Mouse (Mus musculus) lung, embryonic 14.5 days (tissue): ENCODE data around the gene Calhm5. TPM values are rescaled to one million over a fixed set of nuclear protein-coding genes. Genes with fewer than 3 reads are reported as not detected.
A peak's percentile ranks its signal among the peaks of the same experiment; 100 is the strongest.

Experiments
- ATAC-seq: fragments of 200-750 bp; cut with Nextera tagmentation; 2 replicates; pipeline ENCODE4 v1.8.0; 2017; ENCODE audit warnings: mild to moderate bottlenecking, moderate TSS enrichment, moderate library complexity; ENCODE audit not compliant: insufficient read depth
- DNase-seq: peaks from one replicate; pipeline ENCODE4 v3.0.0-alpha.2; 2015
- H3K27ac ChIP-seq: fragments of 300-500 bp; sonication (generic); 2 replicates; pipeline ENCODE4 v1.5.1; 2014; ENCODE audit warnings: low read depth, mild to moderate bottlenecking, moderate library complexity
- H3K27me3 ChIP-seq: fragments of 300-500 bp; sonication (generic); 2 replicates; pipeline ENCODE4 v1.6.1; 2014; ENCODE audit warnings: low read length, control low read depth; ENCODE audit not compliant: insufficient read depth
- H3K36me3 ChIP-seq: fragments of 300-500 bp; sonication (generic); 2 replicates; pipeline ENCODE4 v1.6.1; 2014; ENCODE audit warnings: control low read depth; ENCODE audit not compliant: insufficient read depth
- H3K4me1 ChIP-seq: fragments of 300-500 bp; sonication (generic); 2 replicates; pipeline ENCODE4 v1.6.1; 2014; ENCODE audit warnings: antibody characterized with exemption, control low read depth; ENCODE audit not compliant: insufficient read depth
- H3K4me2 ChIP-seq: fragments of 300-500 bp; sonication (generic); 2 replicates; pipeline ENCODE4 v1.6.1; 2014; ENCODE audit warnings: mild to moderate bottlenecking
- H3K4me3 ChIP-seq: fragments of 300-500 bp; sonication (generic); 2 replicates; pipeline ENCODE4 v1.5.1; 2014; ENCODE audit warnings: low read depth, low read length
- H3K9ac ChIP-seq: fragments of 300-500 bp; sonication (generic); 2 replicates; pipeline ENCODE4 v1.6.1; 2014
- H3K9me3 ChIP-seq: fragments of 300-500 bp; sonication (generic); 2 replicates; pipeline ENCODE4 v1.6.1; 2016; ENCODE audit warnings: low read depth, low read length, control low read depth
- CTCF ChIP-seq: IDR thresholded peaks from 2 replicates; pipeline ENCODE4 v1.5.1; 2016; ENCODE audit warnings: antibody characterized with exemption, low read depth
- WGBS: fragments of 180-500 bp; shearing (Covaris S2); extraction: QIAGEN DNeasy Blood & Tissue Kit; methylation state at CpG from one replicate; pipeline ENCODE4 v1.1.7; 2014; 5-methylcytosine and 5-hydroxymethylcytosine counted together
- polyA plus RNA-seq: library from polyadenylated mRNA; unstranded; fragments of >200 nt; fragmentation: Nextera tagmentation; extraction: Ambion mirVana; gene quantifications from 2 replicates; pipeline ENCODE4 v1.2.1, GENCODE M21; 2014

The Calhm5 gene
- polyA plus RNA-seq, 1 experiment from 2014 or later = 0.96 TPM

- Histone ChIP-seq H3K4me2 (peak overlapping the region; percentile 57), H3K9me3 (no peaks in the 10 kb centered on the region), H3K4me3 (peak overlapping the region; percentile 21), H3K27ac (no peak overlapping the region; the same call in 1 of the 2 replicates), H3K4me1 (no peaks in the 10 kb centered on the region), H3K27me3 (no peaks in the 10 kb centered on the region), H3K36me3 (no peaks in the 10 kb centered on the region), H3K9ac (peak overlapping the region; percentile 2; the same call in 1 of the 2 replicates)
- TF ChIP-seq CTCF = no peak
- 54% methylated on average over 12 of the region's 12 CpGs for WGBS
- ATAC-seq (peak; percentile 39), DNase-seq (no peak)
Observed at GRCm38 (mm10) chr10:34095964-34096363, 355 bp downstream of the Calhm5 start.

GRCm38 (mm10) chr10:34095147-34095546, 1.2 kb downstream of the Calhm5 start:
- 82% methylated on average over 2 of the region's 2 CpGs for WGBS
- Histone ChIP-seq H3K4me3 (no peak overlapping the region), H3K9ac (no peak overlapping the region), H3K27ac (no peak overlapping the region), H3K27me3 (no peaks in the 10 kb centered on the region), H3K4me2 (no peak overlapping the region), H3K9me3 (no peaks in the 10 kb centered on the region), H3K4me1 (no peaks in the 10 kb centered on the region), H3K36me3 (no peaks in the 10 kb centered on the region)
- no peak for TF ChIP-seq CTCF
- no peak for DNase-seq
- no peak for ATAC-seq

GRCm38 (mm10) chr10:34091888-34092287, 4.4 kb downstream of the Calhm5 start:
- no peak for ATAC-seq

GRCm38 (mm10) chr10:34090481-34090880, 5.8 kb downstream of the Calhm5 start:
- no peak for TF ChIP-seq CTCF
- 88% methylated on average over 1 of the region's 1 CpGs for WGBS
- Histone ChIP-seq H3K9me3 (no peaks in the 10 kb centered on the region), H3K27me3 (no peaks in the 10 kb centered on the region), H3K4me2 (no peak overlapping the region), H3K4me1 (no peaks in the 10 kb centered on the region), H3K9ac (no peak overlapping the region), H3K27ac (no peak overlapping the region), H3K36me3 (no peaks in the 10 kb centered on the region), H3K4me3 (no peak overlapping the region)
- ATAC-seq (no peak), DNase-seq (peak; percentile 85)

More at GRCm38 (mm10) chr10:34091888-34092287, 4.4 kb downstream of the Calhm5 start:
- no peak for TF ChIP-seq CTCF
- H3K9ac ChIP-seq = no peak overlapping the region
- no peak for DNase-seq
- H3K9me3 ChIP-seq = no peaks in the 10 kb centered on the region
- H3K27me3 ChIP-seq = no peaks in the 10 kb centered on the region
- H3K4me3 ChIP-seq = no peak overlapping the region
- H3K4me2 ChIP-seq = no peak overlapping the region
- WGBS = 54% methylated on average over 5 of the region's 5 CpGs
- no peaks in the 10 kb centered on the region for H3K4me1 ChIP-seq
- H3K36me3 ChIP-seq = no peaks in the 10 kb centered on the region
- no peak overlapping the region for H3K27ac ChIP-seq

- no peaks in the 10 kb centered on the region for H3K36me3 ChIP-seq
- H3K4me1 ChIP-seq = no peaks in the 10 kb centered on the region
- H3K9ac ChIP-seq = no peak overlapping the region
- no peak for TF ChIP-seq CTCF
- no peaks in the 10 kb centered on the region for H3K27me3 ChIP-seq
- H3K9me3 ChIP-seq = no peaks in the 10 kb centered on the region
- no peak overlapping the region for H3K4me3 ChIP-seq
- ATAC-seq (no peak), DNase-seq (no peak)
- no peak overlapping the region for H3K27ac ChIP-seq
- 76% methylated on average over 3 of the region's 3 CpGs for whole genome bisulfite sequencing
- H3K4me2 ChIP-seq = no peak overlapping the region
Observed at GRCm38 (mm10) chr10:34089517-34089916, 6.8 kb downstream of the Calhm5 start.

- 67% methylated on average over 2 of the region's 2 CpGs for WGBS
- peak; percentile 57 for DNase-seq
Observed at GRCm38 (mm10) chr10:34088515-34088914, 7.8 kb downstream of the Calhm5 start.

GRCm38 (mm10) chr10:34086514-34086913, 9.8 kb downstream of the Calhm5 start:
- no peak overlapping the region for H3K4me2 ChIP-seq
- peak overlapping the region; percentile 24; the same call in 1 of the 2 replicates for H3K27ac ChIP-seq
- no peak overlapping the region for H3K9ac ChIP-seq
- TF ChIP-seq CTCF = no peak
- H3K36me3 ChIP-seq = no peaks in the 10 kb centered on the region
- DNase-seq (peak; percentile 55), ATAC-seq (peak; percentile 67; the same call in 1 of the 2 replicates)
- 56% methylated on average over 1 of the region's 1 CpGs for WGBS
- H3K4me1 ChIP-seq = no peaks in the 10 kb centered on the region
- H3K27me3 ChIP-seq = no peaks in the 10 kb centered on the region
- no peaks in the 10 kb centered on the region for H3K9me3 ChIP-seq
- no peak overlapping the region for H3K4me3 ChIP-seq

More at GRCm38 (mm10) chr10:34088515-34088914, 7.8 kb downstream of the Calhm5 start:
- no peaks in the 10 kb centered on the region for H3K4me1 ChIP-seq
- H3K27me3 ChIP-seq = no peaks in the 10 kb centered on the region
- no peak overlapping the region for H3K4me2 ChIP-seq
- no peaks in the 10 kb centered on the region for H3K36me3 ChIP-seq
- H3K4me3 ChIP-seq = no peak overlapping the region
- H3K27ac ChIP-seq = no peak overlapping the region; the same call in 1 of the 2 replicates
- no peak for TF ChIP-seq CTCF
- H3K9me3 ChIP-seq = no peaks in the 10 kb centered on the region
- no peak overlapping the region for H3K9ac ChIP-seq
- ATAC-seq = peak; percentile 58; the same call in 1 of the 2 replicates
